Mouse (Mus musculus) MEL (cell line): Measurements from ENCODE around the gene Kat6b. TPM values are rescaled to one million over a fixed set of nuclear protein-coding genes. Genes with fewer than 3 reads are reported as not detected.

Experiments
- DNase-seq: peaks from one replicate; pipeline ENCODE4 v3.0.0; 2011; ENCODE audit warnings: low read depth, low spot score
- H3K27ac ChIP-seq: 2 replicates; pipeline ENCODE4 v1.5.1; 2012; ENCODE audit warnings: low read depth, mild to moderate bottlenecking, control low read depth, low read length, moderate library complexity; ENCODE audit not compliant: control insufficient read depth
- H3K27me3 ChIP-seq, 2 experiments: fragments of 150-350 bp in 1 of 2; sonication (generic) in 1 of 2; 2 replicates each; pipeline ENCODE4 v1.6.1; 2012; ENCODE audit warnings: low read length in 2 of 2, mild to moderate bottlenecking in 2 of 2, improper control_type of control experiment in 1 of 2, moderate library complexity in 1 of 2; ENCODE audit not compliant: insufficient read depth in 2 of 2, control insufficient read depth in 1 of 2
- H3K36me3 ChIP-seq, 2 experiments: 2 replicates each; pipeline ENCODE4 v1.6.1; 2012 to 2014; ENCODE audit warnings: low read length in 2 of 2, improper control_type of control experiment in 1 of 2, inconsistent platforms in 1 of 2, mild to moderate bottlenecking in 1 of 2; ENCODE audit not compliant: insufficient read depth in 2 of 2, control insufficient read depth in 1 of 2
- H3K4me1 ChIP-seq, 2 experiments: fragments of 150-350 bp in 1 of 2; sonication (generic) in 1 of 2; 2 replicates each; pipeline ENCODE4 v1.6.1; 2012; ENCODE audit warnings: low read length in 2 of 2, improper control_type of control experiment in 1 of 2, mild to moderate bottlenecking in 1 of 2; ENCODE audit not compliant: insufficient read depth in 2 of 2, control insufficient read depth in 1 of 2
- H3K4me3 ChIP-seq, 2 experiments: fragments of 150-350 bp in 1 of 2; sonication (generic) in 1 of 2; 2 replicates each; pipeline ENCODE4 v1.5.1; 2012; ENCODE audit warnings: low read depth in 2 of 2, low read length in 2 of 2, mild to moderate bottlenecking in 2 of 2, moderate library complexity in 2 of 2, control low read depth in 1 of 2, improper control_type of control experiment in 1 of 2; ENCODE audit not compliant: control insufficient read depth in 1 of 2, insufficient read depth in 1 of 2
- H3K79me2 ChIP-seq: 2 replicates; pipeline ENCODE4 v1.6.1; 2012; ENCODE audit warnings: mild to moderate bottlenecking, low read length, moderate library complexity; ENCODE audit not compliant: control insufficient read depth, poor library complexity, insufficient read depth
- H3K9ac ChIP-seq: 2 replicates; pipeline ENCODE4 v1.6.1; 2012; ENCODE audit warnings: low read depth, mild to moderate bottlenecking, control low read depth, low read length, moderate library complexity; ENCODE audit not compliant: control insufficient read depth, poor library complexity, severe bottlenecking
- H3K9me3 ChIP-seq: fragments of 150-350 bp; sonication (generic); replicated peaks from 2 replicates; pipeline ENCODE4 v1.6.1; 2012; ENCODE audit warnings: mild to moderate bottlenecking, low read length, improper control_type of control experiment, moderate library complexity; ENCODE audit not compliant: insufficient read depth
- BHLHE40 ChIP-seq: IDR thresholded peaks from 2 replicates; pipeline ENCODE4 v1.6.1; 2012; ENCODE audit warnings: low read depth, mild to moderate bottlenecking, inconsistent platforms, low read length, improper control_type of control experiment, borderline replicate concordance
- E2F4 ChIP-seq: IDR thresholded peaks from 2 replicates; pipeline ENCODE4 v1.6.1; 2011; ENCODE audit warnings: low read depth, low read length, improper control_type of control experiment, borderline replicate concordance
- ELF1 ChIP-seq: IDR thresholded peaks from 2 replicates; pipeline ENCODE4 v1.6.1; 2014; ENCODE audit warnings: low read depth, mild to moderate bottlenecking, inconsistent platforms, low read length, improper control_type of control experiment, moderate library complexity
- GABPA ChIP-seq: IDR thresholded peaks from 2 replicates; pipeline ENCODE4 v1.6.1; 2012; ENCODE audit warnings: low read depth, mild to moderate bottlenecking, inconsistent platforms, low read length, improper control_type of control experiment, moderate library complexity
- GATA1 ChIP-seq: IDR thresholded peaks from 2 replicates; pipeline ENCODE4 v1.6.1; 2011; ENCODE audit warnings: low read depth, low read length, improper control_type of control experiment
- HCFC1 ChIP-seq: IDR thresholded peaks from 2 replicates; pipeline ENCODE4 v1.6.1; 2012; ENCODE audit warnings: low read depth, mild to moderate bottlenecking, inconsistent platforms, low read length, improper control_type of control experiment, moderate library complexity
- JUND ChIP-seq: IDR thresholded peaks from 2 replicates; pipeline ENCODE4 v1.6.1; 2011; ENCODE audit warnings: low read depth, mild to moderate bottlenecking, improper control_type of control experiment, low read length
- KAT2A ChIP-seq: conservative IDR thresholded peaks from 2 replicates; pipeline ENCODE4 v1.6.1; 2012; ENCODE audit warnings: low read depth, low read length, improper control_type of control experiment, inconsistent platforms
- MAFK ChIP-seq: IDR thresholded peaks from 2 replicates; pipeline ENCODE4 v1.6.1; 2011; ENCODE audit warnings: low read depth, mild to moderate bottlenecking, low read length, improper control_type of control experiment, borderline replicate concordance
- MEF2A ChIP-seq: IDR thresholded peaks from 2 replicates; pipeline ENCODE4 v1.6.1; 2014; ENCODE audit warnings: low read depth, mild to moderate bottlenecking, inconsistent platforms, low read length, improper control_type of control experiment; ENCODE audit not compliant: poor library complexity, insufficient replicate concordance, severe bottlenecking; ENCODE audit errors: extremely low read depth
- MXI1 ChIP-seq: IDR thresholded peaks from 2 replicates; pipeline ENCODE4 v1.6.1; 2011; ENCODE audit warnings: mild to moderate bottlenecking, low read depth, low read length, improper control_type of control experiment
- NRF1 ChIP-seq: IDR thresholded peaks from 2 replicates; pipeline ENCODE4 v1.6.1; 2014; ENCODE audit warnings: low read depth, mild to moderate bottlenecking, inconsistent platforms, low read length, improper control_type of control experiment, moderate library complexity; ENCODE audit not compliant: poor library complexity, insufficient read depth, severe bottlenecking
- POLR2AphosphoS5 ChIP-seq: IDR thresholded peaks from 2 replicates; pipeline ENCODE4 v1.6.1; 2012; ENCODE audit warnings: low read depth, borderline replicate concordance, mild to moderate bottlenecking, inconsistent platforms, low read length, moderate library complexity, mixed read lengths
- RCOR1 ChIP-seq: IDR thresholded peaks from 2 replicates; pipeline ENCODE4 v1.6.1; 2012; ENCODE audit warnings: low read depth, mild to moderate bottlenecking, inconsistent platforms, low read length, improper control_type of control experiment
- SIN3A ChIP-seq: IDR thresholded peaks from 2 replicates; pipeline ENCODE4 v1.6.1; 2012; ENCODE audit warnings: low read length, improper control_type of control experiment, inconsistent platforms
- TAL1 ChIP-seq: IDR thresholded peaks from 2 replicates; pipeline ENCODE4 v1.6.1; 2012; ENCODE audit warnings: mild to moderate bottlenecking, inconsistent platforms, low read length, moderate library complexity, mixed read lengths
- TBP ChIP-seq: IDR thresholded peaks from 2 replicates; pipeline ENCODE4 v1.8.0; 2011; ENCODE audit warnings: low read depth, low read length, improper control_type of control experiment
- TCF12 ChIP-seq: IDR thresholded peaks from 2 replicates; pipeline ENCODE4 v1.6.1; 2014; ENCODE audit warnings: low read depth, mild to moderate bottlenecking, inconsistent platforms, low read length, improper control_type of control experiment, moderate library complexity
- UBTF ChIP-seq: IDR thresholded peaks from 2 replicates; pipeline ENCODE4 v1.6.1; 2012; ENCODE audit warnings: low read depth, mild to moderate bottlenecking, inconsistent platforms, low read length, improper control_type of control experiment, moderate library complexity, borderline replicate concordance; ENCODE audit not compliant: insufficient read depth
- USF1 ChIP-seq: IDR thresholded peaks from 2 replicates; pipeline ENCODE4 v1.6.1; 2014; ENCODE audit warnings: low read depth, mild to moderate bottlenecking, inconsistent platforms, low read length, improper control_type of control experiment, moderate library complexity
- ZKSCAN1 ChIP-seq: IDR thresholded peaks from 2 replicates; pipeline ENCODE4 v1.6.1; 2012; ENCODE audit warnings: low read depth, mild to moderate bottlenecking, inconsistent platforms, low read length, improper control_type of control experiment, moderate library complexity
- ZMIZ1 ChIP-seq: IDR thresholded peaks from 2 replicates; pipeline ENCODE4 v1.6.1; 2012; ENCODE audit warnings: low read depth, mild to moderate bottlenecking, inconsistent platforms, low read length, improper control_type of control experiment, moderate library complexity
- polyA plus RNA-seq, 2 experiments: library from polyadenylated mRNA; stranded (reverse) in 1 of 2; unstranded in 1 of 2; fragments of >175 nt in 1 of 2; fragments of >200 nt in 1 of 2; gene quantifications; 2 replicates each; pipeline versions ENCODE4 v1.2.1 to v1.2.4; 2012; ENCODE audit warnings: low replicate concordance in 2 of 2, low read depth in 1 of 2; ENCODE audit not compliant: insufficient read length in 2 of 2, insufficient read depth in 1 of 2, missing spikeins in 1 of 2
- total RNA-seq: library from RNA; depleted of rRNA; stranded (reverse); fragments of 300-350 nt; gene quantifications from 2 replicates; pipeline ENCODE4 v1.2.3, GENCODE M21; 2012

Gene Kat6b
- total and polyA plus RNA-seq, 3 experiments: 1.8 to 5.4 TPM; not detected in 1

DNA sequence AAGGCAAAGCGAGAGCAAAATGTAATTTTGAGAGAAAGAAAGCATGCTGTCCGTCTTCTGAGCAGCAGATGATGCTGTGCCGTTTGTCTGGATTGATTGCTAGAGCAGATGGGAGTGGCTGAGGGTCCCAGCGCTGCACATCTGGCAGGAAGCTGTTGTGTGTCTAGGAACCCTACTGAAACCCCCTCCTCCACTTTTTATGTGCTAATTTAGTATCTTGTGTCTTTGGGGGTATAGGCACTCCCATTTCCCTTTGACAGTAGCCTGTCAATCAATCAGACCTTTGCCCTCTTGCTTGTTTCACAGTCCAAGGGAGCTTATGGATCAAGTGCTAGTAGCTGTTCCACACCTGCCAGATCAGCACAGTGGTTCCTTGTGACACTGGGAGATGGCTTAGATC is 191.9 kb downstream of the Kat6b start:
- Histone ChIP-seq H3K9me3 (no peaks in the 10 kb centered on the region), H3K79me2 (no peaks in the 10 kb centered on the region), H3K36me3 (no peaks in the 10 kb centered on the region), H3K27ac (no peak overlapping the region), H3K27me3 (no peaks in the 10 kb centered on the region), H3K9ac (no peak overlapping the region), H3K4me1 (no peaks in the 10 kb centered on the region), H3K4me3 (no peak overlapping the region)
- no peak for DNase-seq
- no peak for TF ChIP-seq POLR2AphosphoS5
- no peak for TF ChIP-seq USF1
- TF ChIP-seq SIN3A: no peak

DNA sequence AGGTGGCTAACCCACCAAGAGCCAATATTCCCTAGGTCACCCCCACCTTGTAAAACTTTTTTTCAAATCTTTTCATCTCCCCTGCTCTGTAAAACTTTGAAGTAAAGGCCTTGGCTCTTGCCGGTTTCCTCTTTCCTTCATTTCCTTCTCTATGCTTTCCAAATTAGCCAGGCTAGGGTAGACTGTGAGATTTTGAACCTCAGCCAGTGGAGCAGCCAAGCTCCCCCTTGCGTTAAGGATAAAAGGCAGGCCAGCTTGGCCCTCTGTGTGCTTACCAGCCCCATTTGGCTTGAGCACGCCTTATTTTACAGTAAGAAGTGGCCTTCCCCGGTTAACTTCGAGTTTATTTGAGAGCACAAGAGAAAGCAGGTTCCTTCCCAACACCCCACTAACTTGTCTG is 193.2 kb downstream of the Kat6b start:
- H3K79me2 ChIP-seq: no peaks in the 10 kb centered on the region
- H3K27me3 ChIP-seq: no peaks in the 10 kb centered on the region
- no peak overlapping the region for H3K9ac ChIP-seq
- H3K36me3 ChIP-seq: peaks cover 0 to 4% of the 10 kb centered on the region in 2 experiments; a peak in 2 of 4 replicates
- no peak for TF ChIP-seq MAFK
- H3K9me3 ChIP-seq: no peaks in the 10 kb centered on the region
- peaks cover 0 to 2% of the 10 kb centered on the region in 2 experiments; a peak in 2 of 4 replicates for H3K4me1 ChIP-seq
- no peak overlapping the region for H3K27ac ChIP-seq
- no peak for DNase-seq
- H3K4me3 ChIP-seq: no peak overlapping the region

DNA sequence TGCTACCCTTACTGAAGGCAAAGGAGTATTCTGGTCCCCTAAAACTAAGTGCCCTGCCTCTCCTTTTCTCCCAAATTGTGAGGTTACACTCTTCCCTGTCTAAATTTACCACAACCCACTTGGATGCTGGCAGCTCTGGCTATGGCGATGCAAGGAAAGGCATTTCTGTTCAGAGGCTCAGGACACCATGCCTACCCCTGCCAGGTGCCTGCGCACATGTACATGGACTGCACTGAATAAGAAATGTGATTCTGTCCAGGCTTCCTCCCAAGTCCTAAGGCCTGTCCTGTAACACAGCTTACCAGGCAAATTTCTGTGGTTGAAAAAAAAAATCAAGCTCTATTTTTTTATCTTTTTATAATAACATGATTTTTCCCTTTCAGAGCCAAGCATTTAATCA is 195.0 kb downstream of the Kat6b start:
- TF ChIP-seq NRF1: no peak
- TF ChIP-seq MXI1: no peak
- TF ChIP-seq UBTF: no peak
- TF ChIP-seq BHLHE40: no peak
- no peak for TF ChIP-seq TBP
- TF ChIP-seq TAL1: no peak
- TF ChIP-seq ZKSCAN1: no peak
- TF ChIP-seq TCF12: no peak
- no peak for TF ChIP-seq GATA1
- no peak for TF ChIP-seq MEF2A
- no peak for TF ChIP-seq E2F4
- TF ChIP-seq HCFC1: no peak
- no peak for TF ChIP-seq KAT2A
- TF ChIP-seq MAFK: no peak
- no peak for TF ChIP-seq ZMIZ1
- no peak for TF ChIP-seq JUND
- no peak for TF ChIP-seq ELF1
- TF ChIP-seq RCOR1: no peak
- no peak for TF ChIP-seq GABPA
- no peak for DNase-seq
- Histone ChIP-seq H3K27ac (no peak overlapping the region), H3K4me3 (no peak overlapping the region), H3K4me1 (peaks cover 0 to 5% of the 10 kb centered on the region in 2 experiments; a peak in 2 of 4 replicates), H3K27me3 (no peaks in the 10 kb centered on the region), H3K9me3 (no peaks in the 10 kb centered on the region), H3K9ac (no peak overlapping the region), H3K79me2 (no peaks in the 10 kb centered on the region), H3K36me3 (peaks cover 0 to 5% of the 10 kb centered on the region in 2 experiments; a peak in 2 of 4 replicates)
